Mouse (Mus musculus): ENCODE results near the gene AU022252.

GRCm38 (mm10) chr4:119266606-119267005, 34.1 kb upstream of the AU022252 start:
- TF ChIP-seq USF1 (IDR thresholded peaks at IDR 0.05; ENCODE audit: low read depth) (no peak), CTCF (IDR thresholded peaks at IDR 0.05; ENCODE audit: control insufficient read depth, insufficient read depth, insufficient read length) (no peak), FOSL1 (IDR thresholded peaks at IDR 0.05; ENCODE audit: insufficient read depth, low read length, poor library complexity, severe bottlenecking) (no peak), MYOG (IDR thresholded peaks at IDR 0.05; ENCODE audit: control insufficient read depth, extremely low read depth, insufficient read length) (no peak), MYOD1 (IDR thresholded peaks at IDR 0.05; ENCODE audit: control insufficient read depth, insufficient read length, low read depth) (no peak)

Data from C2C12 (cell line).